21 mouse cellular contexts compared by ENCODE assay signal in the genomic region with DNA sequence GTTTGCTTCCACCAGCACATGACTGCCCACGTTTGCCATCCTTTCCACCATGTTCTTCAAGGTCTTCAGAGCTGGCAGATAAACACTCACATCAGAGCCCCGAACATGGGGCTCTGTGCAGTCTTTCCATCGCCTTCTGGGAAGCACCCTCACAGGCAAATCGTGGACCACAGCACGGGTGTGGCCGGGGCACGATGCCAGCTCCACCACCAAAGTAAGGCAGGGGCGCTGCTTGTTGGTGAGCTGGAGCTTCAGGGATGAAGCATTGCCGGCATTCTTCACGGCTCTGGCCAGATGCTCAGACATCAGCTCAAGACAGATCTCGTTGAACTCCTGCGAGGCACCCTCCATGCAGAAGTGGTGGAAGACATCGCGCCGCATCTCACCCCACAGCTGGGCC. TPM values are rescaled to one million over a fixed set of nuclear protein-coding genes. Genes with fewer than 3 reads are reported as not detected.
DNase-seq lines count a peak whose midpoint lies in the region; ATAC-seq and TF ChIP-seq lines count a peak whose summit lies in the region.
"Had no signal": no experiment of that assay in that cellular context is flagged by ENCODE, and none has a peak within 500 bp of the region (broad histone marks: within the 10 kb centered on the region; RNA-seq: fewer than 3 reads in every experiment).

No protein-coding gene starts in this region.

- no peaks in the 10 kb centered on the region for H3K27me3 ChIP-seq in heart, embryonic 10.5 days (ENCODE audit: insufficient read depth, poor library complexity, severe bottlenecking)
- no peaks in the 10 kb centered on the region for H3K27me3 ChIP-seq in heart, adult 2 months (ENCODE audit: control insufficient read depth, insufficient read depth, low read length)
- no peaks in the 10 kb centered on the region for H3K27me3 ChIP-seq in spleen, adult 2 months (ENCODE audit: control insufficient read depth, insufficient read depth, low read length)
- H3K27me3 ChIP-seq: embryonic facial prominence, embryonic 13.5 days; midbrain, embryonic 12.5 days had no signal

- peaks cover 11% of the 10 kb centered on the region for H3K4me1 ChIP-seq in heart, embryonic 10.5 days
- H3K4me1 ChIP-seq in heart, adult 2 months (ENCODE audit: control insufficient read depth, insufficient read depth, low read length) = peaks cover 1% of the 10 kb centered on the region; the same call in 1 of the 2 replicates
- peaks cover 3% of the 10 kb centered on the region; the same call in 1 of the 2 replicates for H3K4me1 ChIP-seq in spleen, adult 2 months (ENCODE audit: control insufficient read depth, insufficient read depth, insufficient read length)
- H3K4me1 ChIP-seq: midbrain, embryonic 12.5 days had no signal

- TF ChIP-seq EP300 in heart, adult 2 months (IDR thresholded peaks at IDR 0.05; ENCODE audit: insufficient read depth, low read depth, low read length) = no peak

- H3K9me3 ChIP-seq in heart, embryonic 10.5 days = no peaks in the 10 kb centered on the region
- H3K9me3 ChIP-seq: embryonic facial prominence, embryonic 13.5 days; midbrain, embryonic 12.5 days had no signal

- TF ChIP-seq POLR2A in heart, adult 2 months (IDR thresholded peaks at IDR 0.05; ENCODE audit: insufficient read depth, low read depth, low read length) = no peak
- no peak for TF ChIP-seq POLR2A in spleen, adult 2 months (IDR thresholded peaks at IDR 0.05; ENCODE audit: low read depth, low read length)

- H3K4me3 ChIP-seq in heart, embryonic 10.5 days = no peak overlapping the region
- H3K4me3 ChIP-seq in heart, adult 2 months = no peak overlapping the region
- H3K4me3 ChIP-seq in spleen, adult 2 months (ENCODE audit: extremely low read depth, insufficient read depth, insufficient read length) = no peak overlapping the region
- H3K4me3 ChIP-seq: embryonic facial prominence, embryonic 13.5 days; midbrain, embryonic 12.5 days had no signal

- peak overlapping the region; percentile 38; the same call in 1 of the 2 replicates for H3K27ac ChIP-seq in heart, embryonic 10.5 days
- no peak overlapping the region; the same call in 1 of the 2 replicates for H3K27ac ChIP-seq in heart, adult 2 months
- H3K27ac ChIP-seq in spleen, adult 2 months (ENCODE audit: insufficient read depth, low read length) = 0 out of 2 replicates have a peak overlapping the region, but pooled peaks have one; percentile 1
- H3K27ac ChIP-seq: embryonic facial prominence, embryonic 13.5 days; hindbrain, embryonic 14.5 days; kidney, postnatal 0 days; midbrain, embryonic 12.5 days had no signal

- no peak for DNase-seq in heart, embryonic 10.5 days (ENCODE audit: low spot score)
- DNase-seq in heart, adult 2 months = no peak
- peak in 1 of 2 experiments; percentile 22 for DNase-seq in spleen, adult 2 months (ENCODE audit: low read depth in 1 of 2, low spot score in 2 of 2)
- DNase-seq in spleen, adult 18-20 months = no peak
- DNase-seq in c-Kit-positive CD71-positive TER-119-positive erythroid progenitor cells, embryonic 14.5 days (ENCODE audit: low spot score) = no peak
- DNase-seq: adrenal gland, postnatal 25 days; lung, postnatal 36 days; right cerebral cortex, postnatal 14 days had no signal

- peak; percentile 79 for ATAC-seq in megakaryocyte progenitor cell, adult 5-6 weeks (replicated peaks; ENCODE audit: poor library complexity)
- ATAC-seq in monocyte, adult 5-6 weeks (replicated peaks; ENCODE audit: insufficient number of reproducible peaks, low FRiP score, low TSS enrichment, poor library complexity, severe bottlenecking) = no peak
- ATAC-seq: activated CD4-positive, CD25-positive, alpha-beta regulatory T cell, adult 4 months; intestine, postnatal 0 days had no signal

- peaks cover 6% of the 10 kb centered on the region for H3K36me3 ChIP-seq in heart, embryonic 10.5 days
- H3K36me3 ChIP-seq in heart, adult 2 months (ENCODE audit: control insufficient read depth, insufficient read depth, low read length) = peaks cover 6% of the 10 kb centered on the region
- no peaks in the 10 kb centered on the region for H3K36me3 ChIP-seq in spleen, adult 2 months (ENCODE audit: control insufficient read depth, insufficient read depth, low read length)

- H3K9ac ChIP-seq in heart, adult 2 months (ENCODE audit: low read depth, low read length) = no peak overlapping the region
- H3K9ac ChIP-seq: embryonic facial prominence, embryonic 13.5 days; hindbrain, embryonic 14.5 days; midbrain, embryonic 12.5 days had no signal

- intact Hi-C loops in heart, adult 2 months (cut with DNase I) = no loop called here

- 87% methylated on average over 15 of the region's 15 CpGs for WGBS in heart, embryonic 10.5 days
- WGBS in heart, adult 2 months = 82% methylated on average over 15 of the region's 15 CpGs
- WGBS in spleen, adult 2 months = 76% methylated on average over 15 of the region's 15 CpGs

- H3K79me2 ChIP-seq in heart, adult 2 months (replicated peaks; ENCODE audit: control insufficient read depth, insufficient read depth, low read length) = 0 out of 2 replicates have a peak, but pooled peaks cover 2% of the 10 kb centered on the region

- no peak for TF ChIP-seq CTCF in heart, adult 2 months (IDR thresholded peaks at IDR 0.05)
- TF ChIP-seq CTCF in spleen, adult 2 months (IDR thresholded peaks at IDR 0.05; ENCODE audit: extremely low read depth, insufficient read depth, insufficient read length, insufficient replicate concordance) = no peak

RNA-seq across cellular contexts. Expression of a gene that starts 0.4 kb away (rescaled TPM):
- 0.11 and 0.12 TPM in 2 replicates for polyA plus RNA-seq in heart, embryonic 10.5 days (2016; fragmentation: Nextera tagmentation; extraction: Ambion mirVana)
- under 1 TPM in 1 of 2 experiments, not detected in 1; 0.42 TPM for total RNA-seq in heart, adult 2 months (2021)
- polyA plus RNA-seq in heart, adult 2 months (2012; rRNA removed) = not detected in 2 replicates
- polyA plus RNA-seq in spleen, adult 2 months (2012; rRNA removed) = 0.21 and 0.35 TPM in 2 replicates
- total RNA-seq in megakaryocyte progenitor cell, adult 5-6 weeks (2015) = 1.1 and 1.4 TPM in 2 replicates
- 0.62 and 1.0 TPM in 2 replicates for total RNA-seq in megakaryocyte progenitor cell, adult 5-6 weeks (2017)
- total RNA-seq in monocyte, adult 5-6 weeks (2017) = 3.5 to 7.2 TPM (median 4.6 TPM) in 3 replicates
- polyA plus RNA-seq: activated CD4-positive, CD25-positive, alpha-beta regulatory T cell, adult 4 months; embryonic facial prominence, embryonic 13.5 days; forebrain, embryonic 11.5 days; heart, embryonic 16.5 days; hindbrain, embryonic 14.5 days; intestine, postnatal 0 days had no signal

RNA-seq across cellular contexts. Expression of a gene that starts 26.8 kb away (rescaled TPM):
- polyA plus RNA-seq in heart, embryonic 10.5 days (2016; fragmentation: Nextera tagmentation; extraction: Ambion mirVana) = 26.4 and 31.0 TPM in 2 replicates
- 10 to 100 TPM; 14.3 to 14.7 TPM for total RNA-seq in heart, adult 2 months (2021)
- 6.4 and 11.4 TPM in 2 replicates for polyA plus RNA-seq in heart, adult 2 months (2012; rRNA removed)
- 7.6 and 8.1 TPM in 2 replicates for polyA plus RNA-seq in spleen, adult 2 months (2012; rRNA removed)
- 43.8 and 47.6 TPM in 2 replicates for total RNA-seq in megakaryocyte progenitor cell, adult 5-6 weeks (2015)
- 32.5 and 50.5 TPM in 2 replicates for total RNA-seq in megakaryocyte progenitor cell, adult 5-6 weeks (2017)
- 48.1 to 83.7 TPM (median 55.4 TPM) in 3 replicates for total RNA-seq in monocyte, adult 5-6 weeks (2017)

RNA-seq across cellular contexts. Expression of a gene that starts 26.9 kb away (rescaled TPM):
- 0.11 TPM in 1 of 2 replicates, not detected in the other for polyA plus RNA-seq in heart, embryonic 10.5 days (2016; fragmentation: Nextera tagmentation; extraction: Ambion mirVana)
- total RNA-seq in heart, adult 2 months (2021) = not detected
- not detected in 2 replicates for polyA plus RNA-seq in heart, adult 2 months (2012; rRNA removed)
- polyA plus RNA-seq in spleen, adult 2 months (2012; rRNA removed) = not detected in 2 replicates
- 0.22 TPM in 1 of 2 replicates, not detected in the other for total RNA-seq in megakaryocyte progenitor cell, adult 5-6 weeks (2015)
- total RNA-seq in megakaryocyte progenitor cell, adult 5-6 weeks (2017) = not detected in 2 replicates
- total RNA-seq in monocyte, adult 5-6 weeks (2017) = 1.2 TPM in 1 of 3 replicates, not detected in the others
- total RNA-seq: adrenal gland, postnatal 25 days; layer of hippocampus, postnatal 10 days; left cerebral cortex, postnatal 25 days had no signal
- polyA plus RNA-seq: forebrain, embryonic 11.5 days; hindbrain, embryonic 14.5 days; intestine, postnatal 0 days; liver, adult 2 months had no signal
